Mouse (Mus musculus): Measurements from ENCODE around the gene Defb21. TPM values are rescaled to one million over a fixed set of nuclear protein-coding genes. Genes with fewer than 3 reads are reported as not detected.

The Defb21 gene
- polyA plus RNA-seq, 1 experiment = 4.5 TPM

- TF ChIP-seq POLR2A (IDR thresholded peaks at IDR 0.05; ENCODE audit: control insufficient read depth, low read depth, low read length) (no peak), CTCF (IDR thresholded peaks at IDR 0.05; ENCODE audit: control insufficient read depth, insufficient read depth, insufficient replicate concordance, low read depth, low read length) (no peak)
- Histone ChIP-seq H3K36me3 (ENCODE audit: control insufficient read depth, insufficient read depth, low read length) (no peaks in the 10 kb centered on the region), H3K4me3 (ENCODE audit: control insufficient read depth, low read depth, low read length) (no peak overlapping the region), H3K27me3 (ENCODE audit: control insufficient read depth, insufficient read depth, low read length) (no peaks in the 10 kb centered on the region), H3K4me1 (ENCODE audit: control insufficient read depth, insufficient read depth, low read length) (no peaks in the 10 kb centered on the region), H3K27ac (ENCODE audit: control insufficient read depth, insufficient read depth, low read depth, low read length) (peak overlapping the region; percentile 61; the same call in 1 of the 2 replicates)
These were observed 8.1 kb downstream of the Defb21 start for GRCm38 (mm10) chr2:152580612-152581011.

DNA sequence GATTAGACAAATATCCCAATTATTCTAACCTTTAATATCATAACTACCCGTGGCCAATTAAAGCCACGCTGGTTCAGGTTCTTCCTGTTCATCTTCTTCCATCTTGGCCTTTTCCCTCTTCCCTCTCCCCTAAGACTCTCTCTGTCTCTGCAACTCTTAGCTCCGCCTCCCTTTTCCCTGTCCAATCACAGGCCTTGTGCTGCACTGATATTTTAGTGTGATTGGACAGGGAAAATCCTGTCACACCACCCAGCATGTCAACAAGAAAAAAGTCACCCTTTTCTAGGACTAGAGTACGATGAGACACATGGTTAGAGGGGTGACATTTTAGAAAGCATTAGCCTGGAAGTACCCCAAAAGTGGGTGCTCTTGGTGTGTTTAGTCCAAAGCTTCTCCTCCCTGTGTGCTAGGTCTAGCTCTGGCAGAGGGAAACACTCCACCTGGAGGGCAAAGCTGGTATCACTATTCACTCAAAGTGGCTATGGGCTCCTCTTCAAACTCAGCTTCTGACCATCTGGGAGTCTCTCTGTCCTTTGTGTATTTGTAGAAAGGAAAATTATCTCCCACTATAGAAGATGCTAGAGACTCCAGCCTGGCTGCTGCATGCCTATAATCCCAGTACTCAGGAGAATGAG, 14.5 kb downstream of the Defb21 start:
- H3K27me3 ChIP-seq (ENCODE audit: control insufficient read depth, insufficient read depth, low read length) = no peaks in the 10 kb centered on the region
- TF ChIP-seq CTCF (IDR thresholded peaks at IDR 0.05; ENCODE audit: control insufficient read depth, insufficient read depth, insufficient replicate concordance, low read depth, low read length) = no peak
- no peak for TF ChIP-seq POLR2A (IDR thresholded peaks at IDR 0.05; ENCODE audit: control insufficient read depth, low read depth, low read length)
- H3K36me3 ChIP-seq (ENCODE audit: control insufficient read depth, insufficient read depth, low read length) = no peaks in the 10 kb centered on the region
- H3K27ac ChIP-seq (ENCODE audit: control insufficient read depth, insufficient read depth, low read depth, low read length) = peak overlapping the region; percentile 36
- no peak overlapping the region for H3K4me3 ChIP-seq (ENCODE audit: control insufficient read depth, low read depth, low read length)
- H3K4me1 ChIP-seq (ENCODE audit: control insufficient read depth, insufficient read depth, low read length) = peaks cover 3% of the 10 kb centered on the region

DNA sequence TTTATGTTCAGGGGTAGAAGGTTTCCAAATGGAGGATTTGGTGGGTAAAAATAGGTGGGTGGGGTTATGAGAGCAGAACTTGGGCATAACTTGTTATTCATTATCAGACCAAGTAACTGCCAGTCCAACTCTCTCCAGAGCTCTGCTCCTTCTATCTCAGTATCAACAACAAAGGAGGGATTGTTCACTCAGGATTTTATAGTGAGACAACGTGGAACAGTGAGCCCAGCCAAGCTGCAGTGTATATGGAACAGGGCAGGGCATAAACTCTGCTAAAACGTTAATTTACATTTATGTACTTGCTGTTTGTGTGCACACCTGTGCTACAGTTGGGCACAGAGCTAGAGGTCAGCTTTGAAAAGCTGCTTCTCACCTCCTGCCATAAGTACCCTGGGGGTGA, 15.9 kb downstream of the Defb21 start:
- Histone ChIP-seq H3K4me1 (ENCODE audit: control insufficient read depth, insufficient read depth, low read length) (peaks cover 3% of the 10 kb centered on the region), H3K27ac (ENCODE audit: control insufficient read depth, insufficient read depth, low read depth, low read length) (no peak overlapping the region), H3K36me3 (ENCODE audit: control insufficient read depth, insufficient read depth, low read length) (no peaks in the 10 kb centered on the region), H3K4me3 (ENCODE audit: control insufficient read depth, low read depth, low read length) (no peak overlapping the region), H3K27me3 (ENCODE audit: control insufficient read depth, insufficient read depth, low read length) (no peaks in the 10 kb centered on the region)
- TF ChIP-seq POLR2A (IDR thresholded peaks at IDR 0.05; ENCODE audit: control insufficient read depth, low read depth, low read length) = no peak
- no peak for TF ChIP-seq CTCF (IDR thresholded peaks at IDR 0.05; ENCODE audit: control insufficient read depth, insufficient read depth, insufficient replicate concordance, low read depth, low read length)

DNA sequence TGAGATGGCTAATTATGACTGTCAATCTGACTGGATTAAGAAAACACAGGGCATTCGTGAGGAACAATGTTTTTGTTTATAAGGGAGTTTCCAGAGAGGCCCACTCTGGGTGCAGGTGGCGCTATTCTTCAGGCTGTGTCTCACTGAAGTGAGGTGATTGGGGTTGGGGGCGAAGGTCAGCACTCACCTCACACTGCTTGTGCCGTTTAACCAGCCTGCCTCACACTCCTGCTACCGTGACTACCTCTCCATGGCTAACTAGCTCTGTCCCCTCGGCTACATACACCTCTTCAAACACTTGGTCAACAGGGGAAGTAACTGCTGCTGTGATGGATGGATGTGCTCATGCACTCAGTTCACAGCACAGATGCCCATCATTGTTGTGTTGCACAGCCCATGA, 16.5 kb downstream of the Defb21 start:
- Histone ChIP-seq H3K4me1 (ENCODE audit: control insufficient read depth, insufficient read depth, low read length) (peaks cover 3% of the 10 kb centered on the region), H3K4me3 (ENCODE audit: control insufficient read depth, low read depth, low read length) (no peak overlapping the region)

GRCm38 (mm10) chr2:152599299-152599698, 26.8 kb downstream of the Defb21 start, which contains the start of gene Defb45:
Gene Defb45 (minus strand): TSS chr2:152599399.
- Histone ChIP-seq H3K4me1 (ENCODE audit: control insufficient read depth, insufficient read depth, low read length) (peaks cover 10% of the 10 kb centered on the region), H3K36me3 (ENCODE audit: control insufficient read depth, insufficient read depth, low read length) (no peaks in the 10 kb centered on the region), H3K27ac (ENCODE audit: control insufficient read depth, insufficient read depth, low read depth, low read length) (peak within 1 kb of the TSS; percentile 88), H3K27me3 (ENCODE audit: control insufficient read depth, insufficient read depth, low read length) (no peaks in the 10 kb centered on the region), H3K4me3 (ENCODE audit: control insufficient read depth, low read depth, low read length) (no peak within 1 kb of the TSS)
- TF ChIP-seq CTCF (IDR thresholded peaks at IDR 0.05; ENCODE audit: control insufficient read depth, insufficient read depth, insufficient replicate concordance, low read depth, low read length) (no peak), POLR2A (IDR thresholded peaks at IDR 0.05; ENCODE audit: control insufficient read depth, low read depth, low read length) (no peak)

More for the DNA sequence above, 16.5 kb downstream of the Defb21 start:
- 0 out of 2 replicates have a peak overlapping the region, but pooled peaks have one; percentile 26 for H3K27ac ChIP-seq (ENCODE audit: control insufficient read depth, insufficient read depth, low read depth, low read length)
- H3K27me3 ChIP-seq (ENCODE audit: control insufficient read depth, insufficient read depth, low read length) = no peaks in the 10 kb centered on the region
- no peak for TF ChIP-seq CTCF (IDR thresholded peaks at IDR 0.05; ENCODE audit: control insufficient read depth, insufficient read depth, insufficient replicate concordance, low read depth, low read length)
- no peak for TF ChIP-seq POLR2A (IDR thresholded peaks at IDR 0.05; ENCODE audit: control insufficient read depth, low read depth, low read length)
- H3K36me3 ChIP-seq (ENCODE audit: control insufficient read depth, insufficient read depth, low read length) = no peaks in the 10 kb centered on the region

- no peaks in the 10 kb centered on the region for H3K27me3 ChIP-seq (ENCODE audit: control insufficient read depth, insufficient read depth, low read length)
- TF ChIP-seq CTCF (IDR thresholded peaks at IDR 0.05; ENCODE audit: control insufficient read depth, insufficient read depth, insufficient replicate concordance, low read depth, low read length) (no peak), POLR2A (IDR thresholded peaks at IDR 0.05; ENCODE audit: control insufficient read depth, low read depth, low read length) (no peak)
These were observed 27.5 kb downstream of the Defb21 start for GRCm38 (mm10) chr2:152600076-152600475.

DNA sequence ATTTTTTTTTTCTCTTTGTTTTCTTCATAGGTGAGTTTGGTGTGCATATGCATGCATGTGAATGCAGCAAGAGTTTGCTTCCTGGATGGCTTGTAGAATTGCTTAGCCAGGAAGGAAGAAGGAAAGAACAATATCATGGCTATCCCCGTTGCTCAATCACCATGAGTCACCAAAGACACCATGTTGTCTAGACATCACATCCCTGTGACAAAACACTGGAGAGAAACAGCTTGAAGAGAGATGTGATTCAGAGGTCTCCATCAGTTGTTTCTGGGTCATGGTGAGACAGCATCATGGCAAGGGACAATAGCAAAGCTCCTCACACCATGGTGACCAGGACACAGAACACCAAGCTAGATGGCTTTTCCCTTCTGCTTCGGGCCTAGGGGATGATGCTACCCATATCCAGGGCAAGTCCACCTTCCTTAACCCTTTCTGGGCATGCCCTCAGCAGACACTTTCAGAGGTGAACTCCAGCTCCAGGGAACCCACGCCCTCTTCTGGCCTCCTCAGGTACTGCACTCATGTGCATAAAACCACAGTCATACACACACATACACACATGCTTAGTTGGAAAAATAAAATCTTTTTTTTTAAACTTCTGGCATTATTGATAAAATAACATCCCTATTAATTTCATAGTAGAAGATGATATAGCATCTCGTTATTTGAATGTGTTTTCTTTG, 28.9 kb downstream of the Defb21 start:
- no peak for TF ChIP-seq POLR2A (IDR thresholded peaks at IDR 0.05; ENCODE audit: control insufficient read depth, low read depth, low read length)
- peak; percentile 78; the same call in 1 of the 2 replicates for TF ChIP-seq CTCF (IDR thresholded peaks at IDR 0.05; ENCODE audit: control insufficient read depth, insufficient read depth, insufficient replicate concordance, low read depth, low read length)
- Histone ChIP-seq H3K4me3 (ENCODE audit: control insufficient read depth, low read depth, low read length) (no peak overlapping the region), H3K27me3 (ENCODE audit: control insufficient read depth, insufficient read depth, low read length) (no peaks in the 10 kb centered on the region), H3K4me1 (ENCODE audit: control insufficient read depth, insufficient read depth, low read length) (peaks cover 12% of the 10 kb centered on the region), H3K27ac (ENCODE audit: control insufficient read depth, insufficient read depth, low read depth, low read length) (no peak overlapping the region), H3K36me3 (ENCODE audit: control insufficient read depth, insufficient read depth, low read length) (no peaks in the 10 kb centered on the region)

More at GRCm38 (mm10) chr2:152600076-152600475, 27.5 kb downstream of the Defb21 start:
- no peak overlapping the region for H3K4me3 ChIP-seq (ENCODE audit: control insufficient read depth, low read depth, low read length)
- peak overlapping the region; percentile 34; the same call in 1 of the 2 replicates for H3K27ac ChIP-seq (ENCODE audit: control insufficient read depth, insufficient read depth, low read depth, low read length)
- H3K36me3 ChIP-seq (ENCODE audit: control insufficient read depth, insufficient read depth, low read length) = no peaks in the 10 kb centered on the region
- H3K4me1 ChIP-seq (ENCODE audit: control insufficient read depth, insufficient read depth, low read length) = peaks cover 12% of the 10 kb centered on the region

Data from testis, adult 2 months (tissue).